Mouse (Mus musculus) frontal cortex, postnatal 14 days (tissue): ENCODE measurements at regions not wholly inside any gene's neighbourhood (a gene's known extent, or its start where the extent isn't known, plus 50 kb on each side); places are given as distances from the start of the nearest gene placed in this dataset.
"Not testable (repeated sequence)": the region's sequence is repeated elsewhere in the genome, so short reads cannot be mapped to it uniquely, and the experiment has no call there.

Source experiments
- DNase-seq, 2 experiments: peaks; one replicate each; pipeline ENCODE4 v3.0.0; 2022; ENCODE audit warnings: low spot score in 2 of 2

- peak; percentile 6 to 10 for DNase-seq
Measured at GRCm38 (mm10) chr6:61042667-61043523, 118.1 kb downstream of the Mmrn1 start.

GRCm38 (mm10) chr6:61043524-61044450 is 119.0 kb downstream of the Mmrn1 start:
- DNase-seq = no peak

GRCm38 (mm10) chr6:61047667-61048066 is 122.9 kb downstream of the Mmrn1 start:
- not testable (repeated sequence) for DNase-seq

GRCm38 (mm10) chr6:61063129-61063528 is 117.0 kb upstream of the Ccser1 start:
- DNase-seq = peak in 1 of 2 experiments; percentile 9

GRCm38 (mm10) chr6:61065769-61066168 is 114.4 kb upstream of the Ccser1 start:
- no peak for DNase-seq

- no peak for DNase-seq
Measured at GRCm38 (mm10) chr6:61066501-61067282, 113.4 kb upstream of the Ccser1 start.

GRCm38 (mm10) chr6:61067355-61068116 is 112.6 kb upstream of the Ccser1 start:
- no peak for DNase-seq

- DNase-seq = no peak
Measured at GRCm38 (mm10) chr6:61068117-61068489, 112.0 kb upstream of the Ccser1 start.

- DNase-seq = no peak
Measured at GRCm38 (mm10) chr6:61073267-61073666, 106.9 kb upstream of the Ccser1 start.

- DNase-seq = no peak
Measured at GRCm38 (mm10) chr6:61073794-61074193, 106.3 kb upstream of the Ccser1 start.

- DNase-seq = no peak
Measured at GRCm38 (mm10) chr6:61074700-61075099, 105.4 kb upstream of the Ccser1 start.

GRCm38 (mm10) chr6:61078559-61078958 is 101.6 kb upstream of the Ccser1 start:
- no peak for DNase-seq

- no peak for DNase-seq
Measured at GRCm38 (mm10) chr6:61080661-61081060, 99.5 kb upstream of the Ccser1 start.

- DNase-seq = no peak
Measured at GRCm38 (mm10) chr6:61083346-61083745, 96.8 kb upstream of the Ccser1 start.

- no peak for DNase-seq
Measured at GRCm38 (mm10) chr6:61099348-61099981, 80.7 kb upstream of the Ccser1 start.

- DNase-seq = no peak
Measured at GRCm38 (mm10) chr6:61099982-61100365, 80.2 kb upstream of the Ccser1 start.

- DNase-seq = no peak
Measured at GRCm38 (mm10) chr6:61101972-61102371, 78.2 kb upstream of the Ccser1 start.

- no peak for DNase-seq
Measured at GRCm38 (mm10) chr6:61103459-61104234, 76.5 kb upstream of the Ccser1 start.

GRCm38 (mm10) chr6:61115250-61115649 is 64.9 kb upstream of the Ccser1 start:
- no peak for DNase-seq

GRCm38 (mm10) chr6:61119590-61119989 is 60.5 kb upstream of the Ccser1 start:
- no peak for DNase-seq
